Mouse (Mus musculus) monocyte, adult 5-6 weeks (primary cell): ENCODE results near the gene Dcaf7. TPM values are rescaled to one million over a fixed set of nuclear protein-coding genes. Genes with fewer than 3 reads are reported as not detected.
"Not testable (repeated sequence)": the region's sequence is repeated elsewhere in the genome, so short reads cannot be mapped to it uniquely, and the experiment has no call there.

ENCODE experiments used
- ATAC-seq: fragments of 153-309, 156-312 bp; replicated peaks from 2 replicates; pipeline ENCODE4 v1.8.0; 2017; ENCODE audit warnings: mild to moderate bottlenecking; ENCODE audit not compliant: low TSS enrichment, insufficient number of reproducible peaks, severe bottlenecking, poor library complexity, low FRiP score
- total RNA-seq: library from RNA; stranded (forward); fragments of 200-1000, 200-491, 200-594 nt; gene quantifications from 3 replicates; pipeline ENCODE4 v1.2.3, GENCODE M21; 2017

Gene Dcaf7
- total RNA-seq, 1 experiment from 2014 or later, result 35.7 TPM

DNA sequence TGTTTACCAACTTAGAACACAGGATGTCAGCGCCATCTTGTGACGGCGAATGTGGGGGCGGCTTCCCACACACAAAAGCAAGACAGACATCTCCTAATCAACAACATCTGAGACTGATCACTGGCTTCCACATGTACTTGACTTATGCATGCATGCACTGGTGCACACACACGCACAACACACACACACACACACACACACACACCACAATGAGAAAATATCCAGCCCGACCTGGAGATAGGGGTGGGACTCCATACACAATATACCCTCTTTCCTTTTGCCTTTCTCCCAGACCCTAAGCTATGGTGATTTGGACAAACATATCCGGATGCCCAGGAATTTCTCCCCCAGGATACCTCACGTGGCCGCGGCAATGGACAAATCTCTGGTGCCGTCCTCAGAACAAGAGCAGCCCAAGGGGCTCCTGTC lies 3.2 kb upstream of the Dcaf7 start:
- peak; percentile 61 for ATAC-seq

DNA sequence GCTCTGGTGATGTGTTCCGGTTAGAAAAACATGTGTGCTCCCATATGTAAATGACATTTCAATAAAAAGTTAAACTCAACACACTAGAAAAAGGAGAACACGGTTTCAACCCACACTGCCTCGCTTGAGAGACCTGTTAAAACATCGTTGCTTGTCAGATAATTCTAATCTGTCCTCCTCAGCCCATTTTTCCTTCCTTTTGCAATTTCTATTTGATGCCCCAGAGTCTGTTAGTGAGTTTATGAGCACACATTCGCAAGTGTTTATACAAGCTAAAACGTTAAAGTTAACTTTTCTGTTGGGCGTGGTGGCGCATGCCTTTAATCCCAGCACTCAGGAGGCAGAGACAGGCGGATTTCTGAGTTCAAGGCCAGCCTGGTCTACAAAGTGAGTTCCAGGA lies 1.7 kb upstream of the Dcaf7 start:
- ATAC-seq, result no peak

- no peak for ATAC-seq
These were observed 713 bp downstream of the Dcaf7 start for GRCm38 (mm10) chr11:106037418-106037751.

- ATAC-seq, result no peak
These were observed 7.7 kb downstream of the Dcaf7 start for GRCm38 (mm10) chr11:106044349-106044748.

- no peak for ATAC-seq
These were observed 8.6 kb downstream of the Dcaf7 start for GRCm38 (mm10) chr11:106045256-106045655.

- no peak for ATAC-seq
These were observed 9.1 kb downstream of the Dcaf7 start for GRCm38 (mm10) chr11:106045780-106046179.

DNA sequence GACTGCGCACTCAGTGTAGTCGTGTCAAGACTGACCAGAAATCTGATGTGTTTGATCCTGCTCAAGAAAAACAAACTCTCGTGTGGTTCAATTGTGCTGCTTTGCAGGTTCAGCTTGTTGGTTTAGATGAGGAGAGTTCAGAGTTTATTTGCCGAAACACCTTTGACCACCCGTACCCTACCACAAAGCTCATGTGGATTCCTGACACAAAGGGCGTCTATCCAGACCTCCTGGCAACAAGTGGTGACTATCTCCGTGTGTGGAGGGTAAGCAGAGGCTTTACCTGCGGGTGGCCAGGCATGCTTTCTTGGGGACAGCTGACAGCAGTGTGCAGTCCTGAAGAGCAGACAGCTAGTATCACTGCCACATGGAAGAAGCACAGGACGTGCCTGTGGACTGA lies 9.9 kb downstream of the Dcaf7 start:
- ATAC-seq, result no peak

DNA sequence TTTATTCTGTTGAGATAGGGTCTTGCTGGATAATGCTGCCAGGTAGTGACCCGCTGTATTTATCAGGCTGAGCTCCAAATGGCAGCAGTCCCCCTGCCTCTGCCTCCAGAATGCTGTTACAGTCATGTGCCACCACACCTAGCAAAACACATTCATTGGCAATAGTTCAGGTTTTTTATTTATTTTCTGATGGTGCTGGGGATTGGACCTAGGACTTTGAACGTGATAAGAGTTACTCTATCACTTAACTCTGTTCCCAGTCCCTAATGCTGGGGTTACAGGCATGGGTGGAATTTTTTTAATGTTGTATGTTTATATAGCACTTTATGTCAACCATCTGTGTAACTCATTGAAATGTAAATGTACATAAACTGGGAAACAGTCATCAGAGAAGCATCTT lies 17.2 kb downstream of the Dcaf7 start:
- ATAC-seq, result no peak

- ATAC-seq, result no peak
These were observed 17.9 kb downstream of the Dcaf7 start for GRCm38 (mm10) chr11:106054600-106054999.

- no peak for ATAC-seq
These were observed 18.7 kb downstream of the Dcaf7 start for GRCm38 (mm10) chr11:106055341-106055740.

DNA sequence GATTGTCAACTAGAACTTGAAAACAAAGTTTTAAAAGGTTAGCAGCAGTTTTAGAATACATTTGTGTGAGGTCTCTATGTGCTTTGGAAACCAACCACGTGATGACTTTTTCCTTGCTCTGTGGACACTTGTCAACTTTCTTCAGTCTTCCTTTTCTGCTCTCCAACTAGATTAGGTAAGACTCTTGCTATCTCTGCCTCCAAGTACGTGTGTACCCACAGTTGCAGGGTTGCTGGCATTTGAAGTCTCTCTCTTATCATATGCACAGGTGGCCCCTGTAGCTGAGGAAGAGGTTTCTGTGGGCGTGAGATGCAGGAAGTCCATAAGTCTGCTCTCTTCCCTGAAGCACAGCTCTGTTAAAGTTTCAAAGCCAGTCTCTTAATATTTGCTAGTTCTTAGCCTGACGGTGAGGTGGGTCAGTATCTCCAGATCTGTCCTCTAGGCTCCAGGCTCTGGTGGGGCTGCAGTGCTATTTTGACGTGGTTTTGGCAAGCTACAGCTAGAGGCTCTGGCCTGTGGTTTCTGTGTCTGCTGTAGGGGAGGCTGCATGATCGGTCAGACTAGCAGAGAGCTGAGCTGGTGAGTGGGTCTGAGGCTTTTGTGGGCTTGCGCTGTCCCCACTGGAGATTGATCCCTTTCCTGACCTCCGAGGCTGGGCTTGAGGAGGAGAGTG lies 20.3 kb downstream of the Dcaf7 start:
- ATAC-seq, result no peak

GRCm38 (mm10) chr11:106058020-106058419 lies 21.3 kb downstream of the Dcaf7 start:
- ATAC-seq, result no peak

GRCm38 (mm10) chr11:106060549-106060948 lies 23.9 kb downstream of the Dcaf7 start:
- ATAC-seq, result no peak

- ATAC-seq, result no peak
These were observed 24.6 kb downstream of the Dcaf7 start for GRCm38 (mm10) chr11:106061311-106061710.

GRCm38 (mm10) chr11:106063756-106064155 lies 27.1 kb downstream of the Dcaf7 start:
- no peak for ATAC-seq

DNA sequence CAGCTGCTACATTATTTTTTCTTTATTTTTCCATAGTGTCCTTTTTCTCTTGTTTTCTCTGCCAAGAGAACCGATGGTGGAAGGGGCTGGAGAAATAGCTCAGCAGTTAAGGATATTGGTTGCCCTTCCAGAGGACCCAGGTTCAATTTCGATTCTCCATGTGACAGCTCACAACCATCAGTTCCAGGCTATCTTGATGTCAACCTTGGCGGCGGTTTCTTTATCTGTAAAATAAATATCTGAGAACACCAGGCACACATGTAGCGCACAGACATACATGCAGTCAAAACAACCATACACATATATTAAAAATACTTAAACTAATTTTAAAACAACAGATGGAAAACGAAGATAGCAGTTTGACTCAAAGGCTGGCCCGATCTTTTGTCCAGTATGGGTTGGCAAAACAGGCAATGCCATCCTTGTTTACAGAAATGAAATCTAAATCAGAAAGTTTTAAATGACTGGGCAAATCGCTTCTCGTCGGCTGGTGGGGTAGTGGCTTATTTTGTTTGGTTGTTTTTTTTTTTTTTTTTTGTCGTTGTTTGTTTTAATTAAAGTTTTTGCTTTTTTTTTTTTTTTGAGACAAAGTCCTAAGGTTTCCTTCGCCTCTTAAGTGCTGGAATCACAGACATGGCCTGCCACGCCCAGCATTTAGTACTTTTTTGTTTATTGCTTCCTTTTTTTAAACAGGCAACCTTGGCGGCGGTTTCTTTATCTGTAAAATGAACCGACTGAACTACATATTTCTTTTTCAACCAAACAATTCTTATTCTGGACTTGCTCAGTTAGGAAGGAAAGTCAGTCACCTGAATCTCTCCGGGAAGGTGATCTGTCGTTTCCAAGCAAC lies 28.6 kb downstream of the Dcaf7 start:
- no peak for ATAC-seq

- peak; percentile 98 for ATAC-seq
These were observed 29.4 kb downstream of the Dcaf7 start, which contains the start of gene Taco1 for GRCm38 (mm10) chr11:106065923-106066571. Taco1 (plus strand) TSS chr11:106066061.

DNA sequence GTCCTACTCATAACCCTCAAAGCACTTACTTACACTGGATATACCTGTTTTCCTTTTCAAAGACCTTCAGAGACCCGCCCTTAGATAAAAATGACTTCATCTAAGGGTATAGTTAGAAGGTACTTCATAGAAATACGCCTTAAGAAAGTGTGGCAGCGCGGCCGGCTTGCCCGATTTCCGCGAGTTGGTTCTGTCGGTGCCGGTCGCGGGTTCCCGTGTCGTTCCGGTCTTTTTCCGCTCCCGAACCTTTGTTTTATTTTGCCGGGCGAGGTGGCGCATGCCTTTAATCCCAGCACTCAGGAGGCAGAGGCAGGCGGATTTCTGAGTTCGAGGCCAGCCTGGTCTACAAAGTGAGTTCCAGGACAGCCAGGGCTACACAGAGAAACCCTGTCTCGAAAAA lies 29.9 kb downstream of the Dcaf7 start:
- not testable (repeated sequence) for ATAC-seq

DNA sequence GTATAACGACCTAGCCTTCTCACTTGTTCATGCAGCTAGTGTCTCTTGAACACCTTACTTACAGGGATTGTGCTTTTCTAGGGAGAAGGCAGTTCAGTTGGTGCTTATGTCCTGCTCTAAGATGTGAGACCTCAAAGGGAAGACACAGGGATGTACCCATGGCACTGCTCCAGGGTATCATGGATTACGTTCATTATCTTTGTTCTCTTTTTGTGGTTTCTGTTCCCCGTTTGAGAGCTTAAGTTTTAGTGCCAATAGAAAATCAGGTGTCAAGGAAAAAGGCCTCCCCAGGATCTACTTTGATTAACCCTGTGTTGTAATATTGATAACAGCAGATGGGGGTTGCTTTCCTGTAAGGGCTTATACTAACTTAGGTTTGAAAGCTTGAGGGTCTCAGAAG lies 37.1 kb downstream of the Dcaf7 start:
- ATAC-seq, result 0 out of 2 replicates have a peak, but pooled peaks have one; percentile 25

DNA sequence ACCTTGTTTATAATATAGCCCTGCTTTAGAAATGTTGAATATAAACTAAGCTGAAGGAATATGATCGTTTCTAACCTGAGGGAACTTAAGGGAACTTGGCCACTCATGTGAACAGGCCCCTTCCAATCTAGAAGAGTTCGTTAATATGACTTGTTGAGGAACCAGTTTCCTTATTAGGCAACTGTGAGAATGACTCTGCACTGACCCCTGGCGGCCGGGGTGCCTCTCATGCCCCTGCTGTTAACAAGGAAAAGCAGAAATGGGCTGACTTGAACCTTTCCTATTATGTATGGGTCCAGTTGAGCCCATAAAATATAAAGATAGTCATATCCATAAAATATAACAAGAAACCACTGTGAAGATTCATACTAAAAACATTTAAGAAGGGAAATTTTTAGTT lies 39.6 kb downstream of the Dcaf7 start:
- peak; percentile 92 for ATAC-seq
